ENCODE assay signal across 8 mouse cellular contexts in genomic region chr16:21321188-21322070, GRCm38 (mm10).
DNase-seq lines count a peak whose midpoint lies in the region; ATAC-seq and TF ChIP-seq lines count a peak whose summit lies in the region.

No protein-coding gene starts in this region.

- H3K27me3 ChIP-seq in intestine, postnatal 0 days (replicated peaks; ENCODE audit: control insufficient read depth, insufficient read depth, low read length), result no peaks in the 10 kb centered on the region

- no peak overlapping the region for H3K27ac ChIP-seq in left cerebral cortex, adult 2 months
- H3K27ac ChIP-seq in intestine, postnatal 0 days (ENCODE audit: low read depth, low read length), result no peak overlapping the region

- WGBS in intestine, postnatal 0 days, result 51% methylated on average over 18 of the region's 18 CpGs

- peak; percentile 29 for TF ChIP-seq CTCF in left cerebral cortex, adult 2 months (IDR thresholded peaks at IDR 0.05)
- TF ChIP-seq CTCF in intestine, postnatal 0 days (IDR thresholded peaks at IDR 0.05; ENCODE audit: low read depth), result peak; percentile 63

- DNase-seq in cerebellum, postnatal 10 days, result peak; percentile 79
- no peak for DNase-seq in cerebellum, adult 9-10 months
- no peak for DNase-seq in left cerebral cortex, adult 2 months (ENCODE audit: extremely low spot score in 1 of 2, low spot score in 2 of 2)
- no peak for DNase-seq in left cerebral cortex, postnatal 36 days (ENCODE audit: low spot score in 2 of 2)
- peak; percentile 37 for DNase-seq in adipocyte (ENCODE audit: low spot score)
- no peak for DNase-seq in left cerebral cortex, adult 8-10 months (ENCODE audit: low spot score in 2 of 2)
- DNase-seq in urinary bladder, adult 2 months (ENCODE audit: low spot score), result no peak

- intact Hi-C loops in left cerebral cortex, adult 2 months (cut with DNase I), result no loop called here
- intact Hi-C loops in left cerebral cortex, postnatal 36 days (cut with DNase I), result no loop called here

- H3K4me2 ChIP-seq in intestine, postnatal 0 days (replicated peaks; ENCODE audit: low read depth), result no peak overlapping the region

- H3K4me3 ChIP-seq in left cerebral cortex, adult 2 months, result no peak overlapping the region
- H3K4me3 ChIP-seq in intestine, postnatal 0 days (ENCODE audit: low read depth, low read length), result no peak overlapping the region

- no peaks in the 10 kb centered on the region for H3K36me3 ChIP-seq in intestine, postnatal 0 days (ENCODE audit: control insufficient read depth, insufficient read depth)

- no peak overlapping the region for H3K9ac ChIP-seq in intestine, postnatal 0 days (ENCODE audit: low read depth, low read length)

- H3K9me3 ChIP-seq in intestine, postnatal 0 days (ENCODE audit: control insufficient read depth), result no peaks in the 10 kb centered on the region

- no peaks in the 10 kb centered on the region for H3K4me1 ChIP-seq in intestine, postnatal 0 days (replicated peaks; ENCODE audit: control insufficient read depth, insufficient read depth, low read length)

- ATAC-seq in intestine, postnatal 0 days, result no peak

Comparison
In these comparisons a context has a peak if more than half of its experiments do, and no peak if none do; other contexts are left out.
1. DNase-seq: peak in cerebellum, postnatal 10 days (2 of 2) and adipocyte (single experiment); none in cerebellum, adult 9-10 months (single experiment), left cerebral cortex, adult 2 months (0 of 2), left cerebral cortex, postnatal 36 days (0 of 2), left cerebral cortex, adult 8-10 months (0 of 2) and urinary bladder, adult 2 months (single experiment).